Mouse (Mus musculus): ENCODE data around the gene Cenpm. TPM values are rescaled to one million over a fixed set of nuclear protein-coding genes. Genes with fewer than 3 reads are reported as not detected.

Cenpm gene
- polyA plus RNA-seq, 1 experiment: 3.4 TPM

DNA sequence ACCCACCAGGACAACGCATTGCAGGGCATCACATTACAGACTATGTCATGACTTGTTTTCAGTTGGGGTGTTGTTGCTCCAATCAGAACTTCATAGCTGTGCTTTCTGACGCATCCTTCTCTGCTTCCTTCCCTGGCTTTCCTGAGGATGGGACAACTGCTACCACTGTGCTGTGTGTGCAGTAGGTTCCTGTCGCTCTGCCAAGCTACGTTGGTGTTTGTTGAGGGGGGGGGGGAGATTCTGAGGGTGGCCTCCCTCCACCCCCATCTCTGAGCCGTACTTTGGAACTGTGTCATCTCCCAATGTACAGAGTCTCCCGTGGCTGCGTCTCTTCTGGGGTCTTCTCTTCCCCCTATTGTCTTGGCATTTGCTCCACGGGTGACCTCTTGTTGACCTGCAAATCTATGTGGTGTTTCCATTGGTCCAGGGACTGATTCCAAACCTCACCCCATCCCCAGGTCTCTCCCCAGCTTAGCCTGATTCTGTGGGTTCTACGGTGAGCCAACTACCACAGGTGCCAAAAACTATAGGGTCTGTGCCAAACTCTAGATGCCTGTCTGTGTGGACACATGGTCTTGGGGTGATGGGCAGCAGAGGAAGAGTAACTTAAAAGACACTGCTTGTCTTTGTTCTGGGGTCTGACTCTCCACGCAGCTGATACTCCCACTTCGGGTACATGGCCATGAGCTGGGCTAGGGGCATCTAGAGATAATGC is 29.1 kb downstream of the Cenpm start:
- DNase-seq (ENCODE audit: low read depth): no peak

DNA sequence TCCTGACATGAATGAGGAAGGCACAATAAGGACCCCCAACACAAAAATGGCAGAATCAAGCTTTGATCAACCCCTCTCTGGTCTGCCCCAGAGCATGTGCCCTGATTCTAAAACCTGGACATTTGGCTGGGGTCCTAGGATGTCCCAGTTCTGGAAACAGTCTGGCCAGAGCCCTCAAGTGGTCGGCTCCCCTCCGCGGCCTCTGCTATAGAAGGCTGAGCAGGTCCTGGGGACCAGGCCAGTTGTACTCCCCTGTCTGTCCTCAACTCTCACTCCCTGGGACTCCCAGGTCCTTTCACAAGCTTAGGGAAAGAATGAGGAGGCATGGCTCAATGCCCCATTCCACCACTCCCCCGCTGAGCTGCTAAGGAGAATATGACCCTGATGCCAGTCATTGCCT is 31.3 kb downstream of the Cenpm start:
- DNase-seq (ENCODE audit: low read depth): no peak

DNA sequence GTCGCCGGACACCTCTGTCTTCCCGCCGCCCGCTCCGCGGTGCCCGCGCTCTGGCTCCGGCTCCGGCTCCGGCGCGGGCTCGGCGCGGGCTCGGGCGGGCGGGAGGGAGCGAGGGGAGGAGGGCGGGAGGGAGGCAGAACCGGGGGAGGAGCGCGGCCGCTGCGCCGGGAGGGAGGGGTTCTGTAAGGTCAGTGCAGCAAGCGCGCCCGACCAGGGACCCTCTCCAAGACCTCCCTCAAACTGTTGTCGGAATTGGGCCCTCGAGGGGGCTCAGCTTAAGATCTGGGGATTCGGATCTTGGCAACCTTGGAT is 31.8 kb downstream of the Cenpm start, which contains the start of gene Shisa8:
Gene Shisa8, minus strand, starts transcription at position 64 of the 312 bp plus-strand sequence.
- DNase-seq (ENCODE audit: low read depth): no peak

DNA sequence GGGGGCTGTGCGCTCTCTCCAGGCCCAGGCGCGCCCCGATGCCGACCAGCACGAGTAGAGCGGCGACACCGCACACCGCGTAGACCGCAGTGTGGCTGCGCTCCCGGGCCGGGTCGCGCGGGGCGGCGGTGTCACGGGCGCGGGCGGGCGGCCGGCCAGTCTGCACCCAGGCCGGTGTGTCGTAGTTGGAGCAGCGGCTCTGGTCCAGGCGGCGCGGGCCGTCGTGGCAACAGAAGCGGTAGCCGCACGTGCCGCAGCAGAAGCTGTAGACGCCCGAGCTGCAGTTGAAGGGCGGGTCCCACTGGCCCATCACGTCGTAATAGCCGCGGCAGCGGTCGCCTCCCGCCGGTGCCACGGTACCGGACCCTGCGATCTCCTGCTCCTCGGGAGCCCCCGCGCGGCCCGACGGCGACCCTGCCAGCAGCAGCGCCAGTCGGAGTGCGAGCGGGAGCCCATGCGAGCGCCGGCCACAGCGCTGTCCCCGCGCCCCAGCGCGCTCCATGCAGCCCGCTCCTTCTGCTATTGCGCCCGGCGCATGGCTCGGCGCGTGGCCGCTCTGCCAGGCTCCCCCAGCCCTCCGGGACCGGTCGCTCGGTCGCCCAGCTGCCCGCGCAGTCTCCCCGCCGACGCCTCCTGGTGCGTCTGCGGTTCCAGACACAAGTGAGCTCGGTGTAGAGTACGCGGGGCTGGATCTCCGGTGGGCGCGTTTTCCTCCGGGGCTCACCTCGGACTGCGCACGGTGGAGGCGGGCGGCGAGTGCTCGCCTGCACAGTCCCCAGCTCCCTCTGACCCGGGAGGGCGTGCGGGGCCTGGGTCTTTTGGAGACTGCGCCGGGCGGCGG is 32.4 kb downstream of the Cenpm start:
- no peak for DNase-seq (ENCODE audit: low read depth)

DNA sequence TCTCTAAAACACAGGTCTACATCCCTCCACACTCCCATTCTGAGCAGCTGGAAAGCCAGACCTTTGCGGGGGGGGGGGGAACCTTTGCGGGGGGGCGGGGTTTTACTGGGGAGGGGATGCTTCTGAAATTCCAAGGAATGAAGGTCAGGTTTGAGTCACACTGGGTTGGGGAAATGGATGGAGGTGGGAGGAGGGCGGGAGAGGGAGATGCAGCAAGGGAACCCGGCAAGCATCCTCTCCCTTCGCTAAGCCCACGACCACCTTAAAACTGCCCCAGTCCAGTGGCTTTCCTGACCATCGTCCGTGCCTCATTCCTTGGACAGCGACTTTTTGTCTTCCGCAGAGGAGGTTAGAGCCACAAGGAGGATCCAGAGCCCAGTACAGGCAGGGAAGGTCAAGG is 33.3 kb downstream of the Cenpm start:
- no peak for DNase-seq (ENCODE audit: low read depth)

DNA sequence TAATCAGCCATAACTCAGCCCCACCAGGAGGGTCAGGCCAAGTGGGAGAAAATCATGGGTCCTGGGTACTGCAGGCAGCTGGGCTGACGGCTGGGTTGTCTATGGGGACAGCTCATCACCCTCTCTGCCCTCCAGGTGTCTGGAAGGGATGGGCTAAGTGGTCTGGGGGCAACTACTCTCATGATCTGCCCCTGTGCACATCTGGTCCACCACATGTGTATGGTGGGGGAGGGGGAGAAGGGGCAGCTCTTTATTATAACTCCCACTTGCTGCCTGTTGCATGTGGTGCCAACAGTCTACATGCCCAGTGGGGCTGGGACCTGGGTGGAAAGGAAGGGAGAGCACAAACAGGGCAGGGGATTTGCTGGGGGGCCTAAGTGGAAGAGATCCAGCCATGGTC is 33.7 kb downstream of the Cenpm start:
- no peak for DNase-seq (ENCODE audit: low read depth)

DNA sequence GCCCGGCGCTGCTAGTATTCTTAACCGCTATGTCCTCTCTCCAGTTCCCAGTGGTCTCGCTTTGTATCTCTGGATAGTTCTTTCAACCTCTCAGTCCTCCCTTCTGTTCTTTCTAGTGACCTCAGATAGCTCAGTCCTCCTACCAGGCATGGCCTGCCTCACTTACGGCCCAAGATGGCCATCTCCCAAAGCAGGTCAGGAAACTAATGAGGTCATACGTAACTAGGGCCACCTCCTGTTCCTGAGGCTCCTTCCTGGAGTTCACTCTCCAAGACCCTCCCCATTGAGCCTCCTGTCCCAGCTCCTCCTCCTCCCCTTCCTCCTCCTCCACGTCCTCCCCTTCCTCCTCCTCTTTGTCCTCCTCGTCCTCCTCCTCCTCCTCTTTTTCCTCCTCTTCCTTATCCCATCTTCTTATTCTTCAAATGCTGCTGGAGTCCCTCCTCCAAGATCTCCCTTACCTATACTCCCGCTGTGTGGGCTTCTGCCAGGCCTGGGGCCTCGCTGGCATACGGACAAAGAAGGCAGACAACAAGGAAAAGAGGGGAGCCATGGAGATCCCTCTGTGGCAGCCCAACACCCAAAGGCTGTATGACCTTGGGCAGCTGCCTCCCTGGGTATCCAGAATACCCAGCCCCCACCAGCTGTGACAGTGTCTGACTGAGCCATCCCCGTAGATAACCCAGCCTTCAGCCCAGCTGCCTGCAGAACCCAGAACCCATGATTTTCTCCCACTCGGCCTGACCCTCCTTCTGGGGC is 35.1 kb downstream of the Cenpm start:
- no peak for DNase-seq (ENCODE audit: low read depth)

DNA sequence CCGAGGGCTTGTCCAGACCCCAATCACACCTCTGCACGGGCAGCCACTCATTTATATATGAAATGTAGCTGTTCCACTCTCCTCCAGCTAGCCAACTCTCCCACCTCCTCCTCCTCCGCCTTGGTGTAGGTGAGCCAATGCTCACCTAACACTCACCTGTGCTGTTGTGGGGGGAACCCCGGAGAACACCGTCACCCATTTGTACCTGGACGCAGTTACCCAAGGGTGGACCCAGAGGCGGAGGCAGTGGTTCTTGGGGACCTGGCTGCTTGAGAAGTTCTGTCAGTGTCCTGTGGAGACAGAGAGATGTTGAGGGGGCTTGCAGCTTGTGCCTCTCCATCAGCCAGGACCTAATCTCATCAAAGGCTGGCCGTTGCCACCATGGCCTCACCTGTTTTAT is 36.2 kb downstream of the Cenpm start:
- no peak for DNase-seq (ENCODE audit: low read depth)

DNA sequence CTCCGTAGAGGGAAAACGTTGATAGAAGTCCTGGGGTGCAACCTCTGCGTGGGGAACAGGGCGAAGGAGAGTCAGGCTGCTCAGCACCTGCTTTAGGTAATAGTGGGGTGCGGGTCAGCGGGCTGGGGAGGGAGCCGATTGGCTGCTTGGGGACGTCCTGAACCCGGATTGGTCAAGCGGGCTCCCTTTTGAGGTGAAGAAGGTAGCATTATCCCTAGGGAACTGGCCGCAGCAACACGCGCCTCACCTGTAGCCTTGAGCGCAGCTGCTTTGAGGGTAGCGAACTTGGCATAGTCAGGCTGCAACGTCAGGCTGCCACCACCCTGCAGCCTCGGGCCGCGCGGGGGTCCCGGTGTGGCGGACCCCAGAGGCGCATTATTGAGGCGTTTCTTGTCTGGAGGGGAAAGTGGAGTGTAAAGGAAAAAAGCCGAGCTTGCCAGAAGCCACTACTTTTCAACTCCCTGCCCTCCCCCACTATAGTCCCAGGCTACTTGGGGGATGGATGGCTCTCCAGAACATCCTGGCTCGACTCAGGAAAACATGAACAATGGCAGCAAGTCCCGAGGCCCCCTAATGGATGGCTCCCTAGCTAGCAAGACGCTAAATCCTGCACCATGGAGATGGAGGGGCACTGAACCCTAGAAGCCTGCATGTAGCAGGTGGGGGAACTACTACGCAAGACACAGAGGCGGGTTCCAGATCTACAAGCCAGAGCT is 36.9 kb downstream of the Cenpm start:
- DNase-seq (ENCODE audit: low read depth): no peak

DNA sequence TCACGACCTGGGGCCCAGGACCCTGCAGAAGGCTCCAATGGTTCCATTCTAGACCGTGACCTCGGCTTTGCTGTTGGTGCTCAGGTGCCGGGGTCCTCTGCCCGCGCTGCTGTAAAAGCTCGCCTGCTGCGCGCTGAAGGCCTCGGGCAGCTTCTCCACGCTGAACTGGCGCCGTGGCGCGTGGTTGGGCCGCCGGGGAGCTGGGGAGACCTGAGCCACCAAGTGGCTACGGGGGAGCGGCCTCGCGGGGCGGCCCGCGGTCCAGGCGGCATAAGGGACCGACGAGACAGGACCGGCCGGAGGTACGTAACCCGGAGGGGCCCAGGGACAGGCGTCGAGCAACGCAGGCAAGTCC is 37.5 kb downstream of the Cenpm start:
- DNase-seq (ENCODE audit: low read depth): no peak

DNA sequence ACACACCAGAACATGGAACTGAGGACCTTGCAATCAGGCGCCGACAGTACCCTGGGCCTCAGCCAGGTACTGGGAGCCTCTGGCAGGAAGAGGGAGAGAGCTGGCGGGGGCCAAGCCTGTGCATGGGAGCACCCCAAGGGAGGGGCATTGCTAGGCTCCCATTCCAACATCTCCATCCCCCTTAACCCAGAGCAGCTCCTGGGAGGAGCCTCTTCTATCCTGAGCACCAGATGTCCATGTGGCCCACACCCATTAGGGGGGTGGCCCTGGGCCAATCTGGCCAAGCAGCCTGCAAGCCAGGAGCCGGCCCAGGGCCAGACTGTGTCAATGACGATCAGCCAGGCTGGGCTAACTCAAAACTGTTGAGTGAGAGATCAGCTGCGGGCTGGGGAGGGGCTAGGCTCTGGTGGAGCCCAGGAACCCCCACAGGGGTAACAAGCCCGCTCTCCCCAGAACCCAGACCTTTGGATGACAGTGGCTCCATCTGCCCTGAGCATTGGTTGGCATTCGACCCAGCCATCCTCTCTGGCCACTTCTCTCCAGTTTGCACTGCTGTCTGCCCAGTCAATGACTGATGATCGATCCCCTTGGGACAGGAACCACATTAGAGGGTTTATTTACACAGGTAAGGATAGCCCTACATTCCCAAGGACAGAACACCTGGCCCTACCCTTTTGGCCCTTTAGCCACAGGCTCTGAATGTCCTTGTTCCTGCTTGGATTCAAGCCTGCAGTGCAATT is 38.0 kb downstream of the Cenpm start:
- no peak for DNase-seq (ENCODE audit: low read depth)

DNA sequence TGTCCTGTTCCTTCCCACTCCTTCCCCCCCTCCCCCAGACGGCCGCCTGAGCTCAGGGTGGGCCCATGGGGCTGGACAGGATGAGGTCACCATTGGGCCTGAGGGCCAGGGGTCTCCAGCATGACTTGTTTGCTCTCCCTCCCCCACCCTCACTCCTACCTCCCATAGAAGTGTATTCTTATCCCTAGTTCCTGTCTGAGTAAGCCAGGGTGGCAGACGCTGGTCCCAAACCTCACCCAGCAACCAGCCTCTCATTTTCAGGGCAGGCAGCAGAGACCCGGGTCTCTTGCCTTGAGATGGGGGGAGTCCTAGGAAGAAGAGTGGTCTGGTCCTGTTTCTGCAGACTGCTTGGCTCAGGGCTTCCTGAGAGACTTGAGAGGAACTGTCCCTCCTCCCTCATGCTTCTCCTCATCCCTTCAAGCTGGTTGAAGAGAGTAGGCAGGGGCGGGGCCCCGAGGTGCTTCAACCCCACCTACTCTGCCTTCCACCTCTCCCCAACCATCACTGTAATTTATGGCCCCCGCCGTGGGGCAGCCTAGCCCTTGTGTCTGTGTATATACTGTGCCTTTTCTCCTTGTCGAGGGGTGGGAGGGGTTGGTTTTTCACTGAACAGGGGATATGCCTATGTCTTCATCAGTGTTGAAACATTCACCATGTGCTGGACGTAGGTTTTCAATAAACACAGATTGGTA is 39.7 kb downstream of the Cenpm start:
- DNase-seq (ENCODE audit: low read depth): no peak

DNA sequence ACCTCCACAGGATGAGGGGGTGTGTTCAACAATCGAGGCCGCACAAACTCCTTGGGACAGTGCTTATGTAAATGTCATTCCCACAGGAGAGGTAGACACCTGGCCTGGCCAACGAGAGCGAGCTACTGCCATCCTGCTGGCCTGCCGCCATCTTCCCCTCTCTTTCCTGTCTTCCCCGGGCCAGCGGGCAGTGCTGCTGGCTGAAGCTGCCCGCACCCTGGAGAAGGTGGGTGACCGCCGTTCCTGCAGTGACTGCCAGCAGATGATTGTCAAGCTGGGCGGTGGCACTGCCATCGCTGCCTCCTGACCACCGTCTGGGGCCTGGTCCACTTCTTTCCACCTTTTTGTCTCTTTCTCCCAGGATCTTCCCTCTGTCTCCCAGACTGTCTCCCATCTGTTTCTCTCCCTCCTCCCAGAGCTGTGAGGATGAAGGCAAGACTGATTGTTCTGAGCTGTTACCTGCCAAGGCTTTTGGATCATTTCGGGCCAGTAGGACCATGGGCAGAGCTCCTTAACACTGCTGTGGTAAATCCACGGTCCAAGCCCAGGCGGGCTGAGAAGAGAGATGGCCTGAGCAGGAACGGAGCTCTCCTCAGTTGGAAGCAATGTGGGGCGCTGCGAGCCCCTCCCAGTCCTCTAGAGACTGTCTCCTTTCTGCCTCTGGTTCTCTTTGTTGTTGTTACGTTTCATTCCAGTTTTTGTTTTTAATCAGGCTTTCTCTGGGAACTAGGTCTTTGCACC is 40.8 kb downstream of the Cenpm start:
- DNase-seq (ENCODE audit: low read depth): no peak

DNA sequence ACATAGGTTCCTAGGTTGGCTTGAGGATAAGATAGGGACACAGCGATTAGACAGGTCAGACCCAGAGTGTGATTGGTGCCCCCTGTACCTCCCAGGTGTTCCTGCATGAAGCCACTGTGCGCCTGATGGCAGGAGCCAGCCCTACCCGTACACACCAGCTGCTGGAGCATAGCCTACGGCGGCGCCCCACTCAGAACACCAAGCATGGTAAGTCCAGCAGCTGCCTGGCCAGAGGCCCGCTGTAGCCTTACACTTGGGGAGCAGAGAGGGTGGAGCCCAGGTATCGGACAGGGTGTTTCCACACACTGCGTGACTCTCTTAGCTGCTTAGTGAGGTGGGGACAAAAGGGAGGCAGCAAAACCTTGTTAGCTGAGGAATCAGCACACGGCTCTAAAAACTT is 41.5 kb downstream of the Cenpm start:
- no peak for DNase-seq (ENCODE audit: low read depth)

DNA sequence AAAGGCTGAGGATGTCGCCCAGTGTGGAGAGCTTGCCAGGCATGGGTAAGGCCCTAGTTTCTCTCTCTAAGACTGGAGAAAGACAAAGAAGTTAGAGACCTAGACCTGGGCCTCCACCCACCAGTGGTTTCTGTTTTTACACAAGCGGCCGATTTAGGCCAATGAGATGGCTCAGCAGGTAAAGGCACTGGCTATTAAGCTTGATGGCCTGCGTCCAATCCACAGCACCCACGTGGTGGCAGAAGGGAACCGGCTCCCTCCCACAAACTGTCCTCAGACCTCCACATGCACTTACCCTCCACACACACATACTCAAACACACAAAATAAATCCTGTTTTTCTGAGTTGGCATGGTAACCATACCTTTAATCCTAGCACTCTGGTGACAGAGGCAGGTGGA is 42.5 kb downstream of the Cenpm start:
- DNase-seq (ENCODE audit: low read depth): no peak

DNA sequence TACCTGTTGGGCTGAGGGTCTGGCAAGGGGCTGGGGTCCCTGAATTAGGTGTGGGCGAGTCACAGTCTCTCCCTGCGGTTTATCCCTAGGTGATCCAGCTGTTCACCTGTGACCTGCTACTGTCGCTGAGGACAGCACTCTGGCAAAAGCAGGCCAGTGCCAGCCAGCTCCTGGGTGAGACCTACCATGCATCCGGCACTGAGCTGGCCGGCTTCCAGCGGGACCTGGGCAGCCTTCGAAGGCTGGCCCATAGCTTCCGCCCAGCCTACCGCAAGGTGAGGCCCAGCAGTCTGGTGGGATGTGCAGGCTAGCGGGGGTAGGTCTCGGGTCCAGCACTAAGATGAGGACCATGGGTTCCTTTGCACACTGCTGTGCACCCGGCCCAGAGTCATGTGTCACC is 45.0 kb downstream of the Cenpm start:
- DNase-seq (ENCODE audit: low read depth): no peak

DNA sequence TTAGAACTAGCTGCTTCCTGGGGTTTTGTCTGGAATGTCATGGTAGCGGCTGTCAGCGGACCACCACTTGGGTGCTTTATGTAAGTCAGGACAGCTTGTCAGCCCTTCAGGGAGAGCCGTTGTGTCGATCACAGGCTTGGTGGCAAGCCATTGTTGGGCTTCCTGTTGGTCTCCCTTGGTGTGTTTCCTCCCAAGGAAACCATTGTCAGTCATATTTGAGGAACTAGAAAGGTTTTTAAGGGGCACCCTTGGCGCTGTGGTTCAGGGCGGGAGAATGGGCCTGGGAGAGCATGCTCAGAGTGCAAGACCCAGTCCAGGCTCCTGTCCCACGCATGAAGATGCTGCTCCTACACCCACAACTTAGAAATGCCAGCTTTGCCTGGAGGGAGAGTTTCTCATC is 46.2 kb downstream of the Cenpm start:
- no peak for DNase-seq (ENCODE audit: low read depth)

DNA sequence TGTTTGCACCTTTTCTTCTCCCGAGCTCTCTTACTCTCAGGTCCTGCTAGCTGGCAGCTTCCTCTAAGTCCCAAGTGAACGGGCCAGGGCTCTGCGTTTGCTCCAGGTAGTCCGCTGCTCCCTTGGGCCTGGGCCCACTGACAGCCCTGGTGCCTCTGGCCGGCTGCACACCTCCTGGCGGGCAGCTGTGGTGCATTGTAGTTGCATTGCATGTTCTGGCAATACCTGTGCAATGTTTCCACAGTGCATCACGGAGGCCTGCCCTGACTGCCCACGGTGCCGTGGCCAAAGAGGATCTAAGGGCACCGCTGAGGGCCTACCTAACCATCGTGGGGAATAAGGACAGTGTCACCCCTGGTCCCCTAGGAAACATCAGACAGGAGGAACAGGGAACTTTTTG is 46.6 kb downstream of the Cenpm start:
- DNase-seq (ENCODE audit: low read depth): no peak

DNA sequence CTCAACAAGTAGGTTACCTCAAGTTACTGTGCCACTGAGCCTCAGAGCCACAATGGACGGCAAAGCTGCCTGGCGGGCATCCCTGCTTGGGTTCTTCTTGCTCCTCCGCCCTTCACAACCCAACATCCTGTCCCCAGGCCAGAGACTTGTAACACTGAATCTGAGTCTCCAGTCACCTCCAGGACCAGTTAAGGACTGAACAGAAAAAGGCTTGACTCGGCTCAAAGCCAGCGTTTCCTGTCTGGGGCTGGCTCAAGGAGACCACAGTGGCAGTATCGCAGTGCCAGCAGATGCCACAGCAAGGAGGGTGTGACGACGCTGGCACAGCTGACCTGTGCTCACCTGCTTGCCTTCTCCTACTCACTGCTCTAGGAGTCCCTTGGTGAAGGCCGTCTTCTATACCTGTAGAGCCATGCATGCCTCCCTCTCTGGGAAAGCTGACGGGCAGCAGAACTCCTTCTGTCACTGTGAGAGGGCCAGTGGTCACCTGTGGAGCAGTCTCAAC is 47.2 kb downstream of the Cenpm start:
- DNase-seq (ENCODE audit: low read depth): no peak

DNA sequence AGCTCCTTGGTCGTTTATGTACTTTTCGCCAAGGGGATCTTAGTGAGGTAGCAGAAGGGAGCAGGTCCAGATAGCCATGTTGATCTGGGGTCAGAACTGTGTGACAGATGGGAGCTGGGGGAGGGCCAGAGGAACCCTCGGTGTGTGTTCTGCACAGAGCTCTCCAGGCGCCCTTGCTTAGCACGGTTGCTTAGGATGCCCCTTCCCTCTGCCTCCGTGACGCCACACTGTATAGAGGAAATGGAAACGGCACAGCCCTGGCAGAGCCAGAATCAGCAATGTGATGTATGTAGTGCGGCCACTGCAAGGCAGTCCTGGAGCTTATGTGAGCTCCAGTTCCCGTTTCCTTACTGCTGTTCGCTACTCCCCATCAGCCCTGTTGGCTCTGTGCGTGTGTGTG is 48.2 kb downstream of the Cenpm start:
- no peak for DNase-seq (ENCODE audit: low read depth)

All from gonadal fat pad, adult 2 months (tissue).